Mouse (Mus musculus) liver, postnatal 0 days (tissue): ENCODE data around the gene Gm20388.

Source experiments
- CTCF ChIP-seq: sonication (generic); IDR thresholded peaks from 2 replicates; pipeline ENCODE4 v1.5.1; 2016; ENCODE audit warnings: antibody characterized with exemption, low read depth
- EP300 ChIP-seq: IDR thresholded peaks from 2 replicates; pipeline ENCODE4 v1.6.1; 2016; ENCODE audit warnings: antibody characterized with exemption, low read depth, mild to moderate bottlenecking

DNA sequence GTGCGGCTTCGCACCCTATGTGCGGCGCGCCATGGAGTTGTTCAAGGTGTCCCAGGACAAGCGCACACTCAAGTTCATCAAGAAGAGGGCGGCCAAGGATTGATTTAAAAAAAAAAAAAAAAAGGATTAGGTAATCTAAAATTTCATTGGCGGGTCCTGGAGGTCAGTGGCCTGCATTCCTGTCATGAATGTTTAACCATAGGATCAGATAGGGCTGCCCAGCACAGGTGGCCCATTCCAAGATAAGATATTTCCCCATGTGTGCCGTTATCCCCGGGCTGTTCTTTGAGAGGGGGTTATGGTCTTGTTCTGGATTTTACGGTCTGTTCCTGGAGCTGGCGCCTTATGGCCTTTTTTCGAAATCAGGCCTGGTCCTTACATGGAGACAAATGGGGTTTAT is 2926.1 kb downstream of the Gm20388 start:
- no peak for TF ChIP-seq CTCF
- TF ChIP-seq EP300 = no peak
